Mouse (Mus musculus): ENCODE results near the gene Spns3. TPM values are rescaled to one million over a fixed set of nuclear protein-coding genes. Genes with fewer than 3 reads are reported as not detected.
A peak's percentile ranks its signal among the peaks of the same experiment; 100 is the strongest.

Gene Spns3
- polyA plus RNA-seq, 1 experiment from 2014 or later, result 0.28 TPM

DNA sequence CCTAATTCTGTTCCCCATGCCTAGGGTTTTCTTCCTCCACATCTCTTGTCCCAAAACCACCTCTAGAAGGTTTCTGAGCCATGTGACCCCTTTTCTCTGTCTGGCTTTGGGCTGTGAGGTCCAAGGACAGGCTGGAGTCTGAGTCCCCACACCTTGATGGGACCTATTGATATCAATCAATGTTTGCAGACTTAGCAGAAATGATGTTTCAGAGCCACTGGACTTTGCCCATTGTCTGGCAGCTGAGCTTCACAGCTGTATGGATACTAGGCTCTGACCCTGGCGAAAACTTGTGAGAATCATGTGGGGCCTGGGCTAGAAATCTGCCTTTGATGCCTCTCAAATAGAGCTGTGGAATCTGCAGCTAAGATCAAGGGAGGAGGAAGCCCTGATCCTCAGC is 53.5 kb downstream of the Spns3 start:
- DNase-seq (ENCODE audit: low spot score), result no peak
- Histone ChIP-seq H3K36me3 (no peaks in the 10 kb centered on the region), H3K27me3 (ENCODE audit: insufficient read depth, poor library complexity, severe bottlenecking) (peaks cover 41% of the 10 kb centered on the region), H3K9me3 (no peaks in the 10 kb centered on the region), H3K4me3 (no peak overlapping the region), H3K4me1 (peaks cover 6% of the 10 kb centered on the region), H3K27ac (no peak overlapping the region)
- WGBS, result 48% methylated on average over 1 of the region's 1 CpGs

DNA sequence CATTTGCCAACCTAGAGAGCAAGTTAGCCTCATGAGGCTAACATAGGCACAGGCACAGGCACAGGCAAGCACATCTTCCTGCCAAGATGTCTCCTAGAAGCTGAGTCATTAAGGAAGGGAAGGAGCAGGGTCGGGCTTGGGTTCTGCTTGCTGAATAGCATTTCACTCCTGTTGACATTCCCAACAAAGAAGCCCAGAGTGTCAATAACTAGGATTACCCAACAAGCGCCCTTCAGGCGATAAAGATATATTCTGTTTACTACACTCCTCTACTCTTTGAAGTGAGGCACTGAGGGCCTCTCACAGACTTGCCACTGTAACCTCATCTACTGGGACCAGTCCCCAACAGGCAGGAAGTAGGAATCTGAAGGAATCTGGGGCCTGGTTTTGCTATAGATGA is 54.2 kb downstream of the Spns3 start:
- Histone ChIP-seq H3K27me3 (ENCODE audit: insufficient read depth, poor library complexity, severe bottlenecking) (peaks cover 43% of the 10 kb centered on the region), H3K27ac (no peak overlapping the region), H3K4me3 (no peak overlapping the region), H3K4me1 (no peaks in the 10 kb centered on the region), H3K9me3 (no peaks in the 10 kb centered on the region), H3K36me3 (no peaks in the 10 kb centered on the region)
- WGBS, result 55% methylated on average over 3 of the region's 3 CpGs
- no peak for DNase-seq (ENCODE audit: low spot score)

DNA sequence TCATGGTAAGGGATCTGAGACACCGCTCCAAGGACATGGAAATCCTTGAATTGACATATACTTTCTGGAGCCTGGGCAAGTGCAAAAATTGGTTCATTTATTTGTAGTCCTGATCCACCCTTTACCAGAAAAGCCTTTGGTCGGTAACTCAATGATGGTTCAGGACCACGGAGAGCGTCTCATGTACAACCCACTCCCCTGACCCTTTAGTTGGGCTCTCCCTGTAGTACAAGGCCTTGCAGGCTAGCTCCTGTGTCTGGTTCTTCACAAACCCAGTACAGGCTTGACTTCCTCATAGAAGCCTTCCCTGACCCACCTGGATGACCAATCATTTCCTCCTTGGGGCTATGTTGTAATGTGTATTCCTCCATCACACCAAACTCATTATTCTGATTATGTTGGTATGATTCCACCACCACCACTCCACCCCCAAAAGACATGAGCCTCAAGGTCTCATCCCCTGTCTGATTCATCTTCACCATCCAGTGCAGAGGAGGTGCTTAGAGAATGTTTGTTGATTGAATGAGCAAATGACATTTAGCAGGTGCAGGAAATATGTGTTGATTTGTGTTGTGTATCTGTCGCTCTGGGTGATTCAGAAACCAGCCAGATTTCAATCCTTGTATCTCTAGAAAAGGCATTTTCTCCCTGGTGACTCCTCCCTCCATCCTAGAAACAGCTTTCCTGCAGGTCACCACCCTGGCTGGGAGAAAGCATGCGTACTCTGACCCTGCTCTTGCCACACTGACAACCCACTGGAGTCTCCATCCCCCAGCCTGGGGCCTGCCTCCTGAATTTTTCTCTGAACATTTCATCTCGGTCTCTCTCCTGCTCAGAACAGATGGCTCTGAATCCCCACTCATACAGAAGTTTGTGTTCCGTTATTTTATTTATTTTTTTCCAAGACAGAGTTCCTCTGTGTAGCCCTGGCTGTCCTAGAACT is 56.0 kb downstream of the Spns3 start:
- 49% methylated on average over 8 of the region's 8 CpGs for WGBS
- no peaks in the 10 kb centered on the region for H3K36me3 ChIP-seq

GRCm38 (mm10) chr11:72491130-72491960 is 59.0 kb downstream of the Spns3 start:
- no peak for DNase-seq (ENCODE audit: low spot score)
- Histone ChIP-seq H3K9me3 (no peaks in the 10 kb centered on the region), H3K36me3 (no peaks in the 10 kb centered on the region), H3K4me3 (no peak overlapping the region), H3K4me1 (peaks cover 25% of the 10 kb centered on the region), H3K27me3 (ENCODE audit: insufficient read depth, poor library complexity, severe bottlenecking) (peaks cover 61% of the 10 kb centered on the region), H3K27ac (no peak overlapping the region)
- 67% methylated on average over 15 of the region's 15 CpGs for WGBS

More for the DNA sequence above, 56.0 kb downstream of the Spns3 start:
- Histone ChIP-seq H3K27ac (no peak overlapping the region), H3K9me3 (no peaks in the 10 kb centered on the region), H3K4me1 (peaks cover 8% of the 10 kb centered on the region), H3K27me3 (ENCODE audit: insufficient read depth, poor library complexity, severe bottlenecking) (peaks cover 45% of the 10 kb centered on the region), H3K4me3 (no peak overlapping the region)
- DNase-seq (ENCODE audit: low spot score), result no peak

- Histone ChIP-seq H3K36me3 (no peaks in the 10 kb centered on the region), H3K9me3 (no peaks in the 10 kb centered on the region), H3K27ac (peak within 1 kb of the TSS; percentile 85), H3K27me3 (ENCODE audit: insufficient read depth, poor library complexity, severe bottlenecking) (peaks cover 69% of the 10 kb centered on the region), H3K4me1 (peaks cover 35% of the 10 kb centered on the region), H3K4me3 (peak within 1 kb of the TSS; percentile 80)
- under 1% methylated on average over 42 of the region's 42 CpGs for WGBS
- peak; percentile 96 for DNase-seq (ENCODE audit: low spot score)
Observed at GRCm38 (mm10) chr11:72489881-72490301, 60.4 kb downstream of the Spns3 start, which contains the start of gene Spns2. TSS of gene Spns2 (minus strand) at chr11:72489904.

GRCm38 (mm10) chr11:72489397-72489796 is 60.9 kb downstream of the Spns3 start:
- 4% methylated on average over 42 of the region's 42 CpGs for WGBS
- H3K27me3 ChIP-seq (ENCODE audit: insufficient read depth, poor library complexity, severe bottlenecking), result peaks cover 69% of the 10 kb centered on the region
- peaks cover 40% of the 10 kb centered on the region for H3K4me1 ChIP-seq
- no peak for DNase-seq (ENCODE audit: low spot score)
- no peaks in the 10 kb centered on the region for H3K36me3 ChIP-seq
- H3K4me3 ChIP-seq, result peak overlapping the region; percentile 80
- no peaks in the 10 kb centered on the region for H3K9me3 ChIP-seq
- H3K27ac ChIP-seq, result peak overlapping the region; percentile 85

DNA sequence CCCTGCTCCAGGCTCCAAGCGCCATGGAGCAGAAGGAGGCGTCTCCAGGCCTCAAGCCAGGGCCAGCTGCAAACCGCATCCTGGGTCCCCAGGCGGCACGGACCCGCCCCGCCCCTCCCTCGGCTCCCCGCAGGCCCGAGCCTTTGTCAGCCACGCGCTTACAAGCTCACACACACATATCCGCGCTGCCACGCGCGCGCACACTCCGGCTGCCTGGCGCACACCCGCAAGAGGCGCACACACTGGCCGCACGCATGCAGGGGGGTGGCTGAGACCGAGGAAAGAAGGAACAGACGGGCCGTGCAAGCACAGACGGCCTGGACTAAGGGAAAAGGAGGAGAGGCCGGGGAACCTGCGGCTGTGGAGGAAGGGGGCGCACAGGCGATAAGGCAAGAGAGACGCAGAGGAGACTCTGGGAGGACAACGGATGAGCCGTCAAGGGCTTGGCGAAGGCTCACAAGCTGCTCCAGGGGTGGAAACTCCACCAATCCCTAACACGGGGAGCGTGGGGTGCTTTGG is 61.5 kb downstream of the Spns3 start:
- no peaks in the 10 kb centered on the region for H3K9me3 ChIP-seq
- DNase-seq (ENCODE audit: low spot score), result peak; percentile 84
- peak overlapping the region; percentile 85 for H3K27ac ChIP-seq
- 1% methylated on average over 38 of the region's 38 CpGs for WGBS
- peaks cover 41% of the 10 kb centered on the region for H3K4me1 ChIP-seq
- H3K36me3 ChIP-seq, result no peaks in the 10 kb centered on the region
- peaks cover 69% of the 10 kb centered on the region for H3K27me3 ChIP-seq (ENCODE audit: insufficient read depth, poor library complexity, severe bottlenecking)
- peak overlapping the region; percentile 80 for H3K4me3 ChIP-seq

DNA sequence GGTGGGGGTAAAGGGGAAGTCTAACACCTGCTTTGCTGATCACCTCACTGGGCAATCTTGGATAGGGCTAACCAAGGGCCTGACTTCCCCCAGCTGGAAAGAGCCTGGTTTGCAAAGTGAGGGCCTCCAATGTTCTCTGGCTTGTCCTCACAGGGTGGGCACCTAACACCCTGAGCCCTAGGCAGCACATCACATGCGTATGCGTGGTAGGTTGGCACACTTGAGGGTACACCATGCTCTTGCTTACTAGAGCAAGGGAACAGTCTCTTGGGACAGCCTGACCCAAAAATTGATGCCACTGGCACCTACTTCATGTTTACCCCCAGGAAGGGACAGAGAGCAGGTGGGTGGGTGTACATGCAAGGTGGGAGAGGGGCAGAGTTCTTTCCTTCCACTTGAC is 62.6 kb downstream of the Spns3 start:
- H3K27me3 ChIP-seq (ENCODE audit: insufficient read depth, poor library complexity, severe bottlenecking), result peaks cover 69% of the 10 kb centered on the region
- peak overlapping the region; percentile 85 for H3K27ac ChIP-seq

GRCm38 (mm10) chr11:72487171-72487570 is 63.1 kb downstream of the Spns3 start:
- DNase-seq (ENCODE audit: low spot score), result no peak
- Histone ChIP-seq H3K36me3 (no peaks in the 10 kb centered on the region), H3K4me3 (peak overlapping the region; percentile 80), H3K27me3 (ENCODE audit: insufficient read depth, poor library complexity, severe bottlenecking) (peaks cover 69% of the 10 kb centered on the region), H3K27ac (peak overlapping the region; percentile 85), H3K4me1 (peaks cover 51% of the 10 kb centered on the region), H3K9me3 (no peaks in the 10 kb centered on the region)
- WGBS, result 49% methylated on average over 5 of the region's 5 CpGs

More for the DNA sequence above, 62.6 kb downstream of the Spns3 start:
- Histone ChIP-seq H3K9me3 (no peaks in the 10 kb centered on the region), H3K4me3 (peak overlapping the region; percentile 80), H3K36me3 (no peaks in the 10 kb centered on the region), H3K4me1 (peaks cover 45% of the 10 kb centered on the region)
- DNase-seq (ENCODE audit: low spot score), result no peak
- WGBS, result 85% methylated on average over 2 of the region's 2 CpGs

DNA sequence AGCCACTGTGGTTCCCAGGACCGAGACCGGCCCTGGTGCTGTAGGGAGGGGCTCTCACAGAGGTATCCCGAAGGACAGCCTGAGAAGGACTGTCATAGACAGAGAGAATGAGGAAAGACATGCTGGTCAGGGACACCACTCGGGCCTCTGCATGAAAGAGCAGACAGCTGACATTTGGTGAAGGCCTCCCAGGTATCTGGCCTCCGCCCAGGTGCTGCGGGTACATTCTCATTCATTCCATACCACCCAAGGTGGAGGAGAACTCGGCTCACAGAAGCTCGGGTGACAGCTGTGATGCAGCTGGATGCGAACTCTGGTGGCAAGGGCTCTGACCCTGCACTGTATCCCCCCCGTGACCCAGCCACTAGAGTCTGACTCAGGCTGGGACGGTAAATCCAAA is 64.3 kb downstream of the Spns3 start:
- 71% methylated on average over 11 of the region's 11 CpGs for WGBS
- peaks cover 58% of the 10 kb centered on the region for H3K27me3 ChIP-seq (ENCODE audit: insufficient read depth, poor library complexity, severe bottlenecking)

DNA sequence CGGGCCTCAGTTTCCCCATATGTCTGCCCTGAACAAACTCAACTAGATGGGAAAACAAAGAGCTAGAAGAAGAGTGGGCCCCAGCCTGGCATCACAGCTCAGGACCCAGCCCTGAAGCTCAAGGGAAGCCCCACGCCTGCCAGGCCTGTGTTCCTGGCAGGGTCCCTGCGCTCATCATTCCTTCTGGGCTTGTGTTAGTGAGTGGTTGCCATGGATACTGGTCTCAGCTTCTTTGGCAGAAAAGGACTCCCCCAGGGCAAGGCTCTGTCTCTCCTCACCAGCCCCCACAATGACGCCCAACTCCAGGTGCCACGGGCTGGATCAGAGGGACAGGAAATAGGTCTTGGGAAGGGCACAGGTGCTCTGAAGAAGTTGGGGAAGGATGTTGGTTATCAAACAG is 65.1 kb downstream of the Spns3 start:
- no peaks in the 10 kb centered on the region for H3K9me3 ChIP-seq
- 73% methylated on average over 5 of the region's 5 CpGs for WGBS
- H3K4me3 ChIP-seq, result no peak overlapping the region
- no peaks in the 10 kb centered on the region for H3K36me3 ChIP-seq
- H3K27ac ChIP-seq, result peak overlapping the region; percentile 64
- H3K4me1 ChIP-seq, result peaks cover 67% of the 10 kb centered on the region
- no peak for DNase-seq (ENCODE audit: low spot score)
- peaks cover 50% of the 10 kb centered on the region for H3K27me3 ChIP-seq (ENCODE audit: insufficient read depth, poor library complexity, severe bottlenecking)

More for the DNA sequence above, 64.3 kb downstream of the Spns3 start:
- no peak for DNase-seq (ENCODE audit: low spot score)
- no peaks in the 10 kb centered on the region for H3K36me3 ChIP-seq
- no peak overlapping the region for H3K4me3 ChIP-seq
- H3K4me1 ChIP-seq, result peaks cover 62% of the 10 kb centered on the region
- no peaks in the 10 kb centered on the region for H3K9me3 ChIP-seq
- peak overlapping the region; percentile 64; the same call in 1 of the 2 replicates for H3K27ac ChIP-seq

DNA sequence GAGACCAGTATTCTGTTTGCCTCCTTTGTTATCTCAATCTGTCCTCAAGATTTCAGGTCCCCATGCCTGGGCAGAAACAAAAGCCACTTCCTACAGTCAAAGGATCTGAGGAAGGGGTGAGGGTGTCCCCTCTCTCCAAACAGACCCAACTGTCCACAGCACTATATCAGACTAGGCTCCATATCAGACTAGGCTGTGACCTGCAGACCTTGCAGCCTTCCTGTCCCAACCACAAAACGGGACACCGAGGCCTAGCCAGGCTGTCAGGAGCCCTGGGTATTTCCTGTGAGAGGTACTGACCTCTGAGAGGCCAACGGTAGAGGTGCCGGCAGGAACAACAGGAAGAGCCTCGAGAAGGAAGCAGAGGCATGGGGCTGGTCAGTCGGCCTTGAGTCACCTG is 65.8 kb downstream of the Spns3 start:
- Histone ChIP-seq H3K4me3 (no peak overlapping the region), H3K27ac (peak overlapping the region; percentile 64; the same call in 1 of the 2 replicates), H3K9me3 (no peaks in the 10 kb centered on the region), H3K27me3 (ENCODE audit: insufficient read depth, poor library complexity, severe bottlenecking) (peaks cover 46% of the 10 kb centered on the region), H3K36me3 (no peaks in the 10 kb centered on the region), H3K4me1 (peaks cover 64% of the 10 kb centered on the region)
- DNase-seq (ENCODE audit: low spot score), result no peak
- 46% methylated on average over 6 of the region's 6 CpGs for WGBS
